Mouse (Mus musculus): ENCODE measurements at regions not wholly inside any gene's neighbourhood (a gene's known extent, or its start where the extent isn't known, plus 50 kb on each side); places are given as distances from the start of the nearest gene placed in this dataset.

GRCm38 (mm10) chr15:31117338-31117737, 106.8 kb upstream of the Dap start:
- H3K36me3 ChIP-seq (ENCODE audit: insufficient read depth, low read length) = no peaks in the 10 kb centered on the region
- no peak overlapping the region for H3K4me2 ChIP-seq (ENCODE audit: low read depth, low read length)
- TF ChIP-seq CTCF (IDR thresholded peaks at IDR 0.05; ENCODE audit: low read depth) = no peak
- no peaks in the 10 kb centered on the region for H3K27me3 ChIP-seq (ENCODE audit: insufficient read depth, low read length)
- H3K4me3 ChIP-seq (ENCODE audit: low read length) = no peak overlapping the region
- H3K9me3 ChIP-seq (ENCODE audit: low read length) = no peaks in the 10 kb centered on the region
- no peak overlapping the region for H3K27ac ChIP-seq
- DNase-seq (ENCODE audit: low spot score) (no peak), ATAC-seq (no peak)
- no peak overlapping the region for H3K9ac ChIP-seq (replicated peaks; ENCODE audit: low read length)
- H3K4me1 ChIP-seq (ENCODE audit: insufficient read depth, low read length) = no peaks in the 10 kb centered on the region; the same call in 1 of the 2 replicates

- Histone ChIP-seq H3K4me1 (ENCODE audit: insufficient read depth, low read length) (no peaks in the 10 kb centered on the region; the same call in 1 of the 2 replicates), H3K4me2 (ENCODE audit: low read depth, low read length) (no peak overlapping the region), H3K9me3 (ENCODE audit: low read length) (no peaks in the 10 kb centered on the region), H3K27ac (no peak overlapping the region), H3K27me3 (ENCODE audit: insufficient read depth, low read length) (no peaks in the 10 kb centered on the region), H3K36me3 (ENCODE audit: insufficient read depth, low read length) (no peaks in the 10 kb centered on the region), H3K9ac (replicated peaks; ENCODE audit: low read length) (no peak overlapping the region), H3K4me3 (ENCODE audit: low read length) (no peak overlapping the region)
- no peak for TF ChIP-seq CTCF (IDR thresholded peaks at IDR 0.05; ENCODE audit: low read depth)
- ATAC-seq (no peak), DNase-seq (ENCODE audit: low spot score) (no peak)
- 36% methylated on average over 6 of the region's 6 CpGs for WGBS
Observed at GRCm38 (mm10) chr15:31120147-31120546, 104.0 kb upstream of the Dap start.

GRCm38 (mm10) chr15:31125784-31126183, 98.3 kb upstream of the Dap start:
- ATAC-seq (no peak), DNase-seq (ENCODE audit: low spot score) (no peak)
- WGBS = 98% methylated on average over 1 of the region's 1 CpGs
- no peak overlapping the region for H3K27ac ChIP-seq
- TF ChIP-seq CTCF (IDR thresholded peaks at IDR 0.05; ENCODE audit: low read depth) = no peak
- no peak overlapping the region for H3K9ac ChIP-seq (replicated peaks; ENCODE audit: low read length)
- H3K9me3 ChIP-seq (ENCODE audit: low read length) = no peaks in the 10 kb centered on the region
- H3K4me2 ChIP-seq (ENCODE audit: low read depth, low read length) = no peak overlapping the region
- no peak overlapping the region for H3K4me3 ChIP-seq (ENCODE audit: low read length)
- H3K27me3 ChIP-seq (ENCODE audit: insufficient read depth, low read length) = no peaks in the 10 kb centered on the region
- no peaks in the 10 kb centered on the region for H3K36me3 ChIP-seq (ENCODE audit: insufficient read depth, low read length)
- no peaks in the 10 kb centered on the region for H3K4me1 ChIP-seq (ENCODE audit: insufficient read depth, low read length)

GRCm38 (mm10) chr15:31126999-31127398, 97.1 kb upstream of the Dap start:
- ATAC-seq = no peak
- Histone ChIP-seq H3K9me3 (ENCODE audit: low read length) (no peaks in the 10 kb centered on the region), H3K4me1 (ENCODE audit: insufficient read depth, low read length) (no peaks in the 10 kb centered on the region), H3K4me3 (ENCODE audit: low read length) (no peak overlapping the region), H3K27me3 (ENCODE audit: insufficient read depth, low read length) (no peaks in the 10 kb centered on the region), H3K9ac (replicated peaks; ENCODE audit: low read length) (no peak overlapping the region), H3K36me3 (ENCODE audit: insufficient read depth, low read length) (no peaks in the 10 kb centered on the region), H3K4me2 (ENCODE audit: low read depth, low read length) (no peak overlapping the region), H3K27ac (no peak overlapping the region)
- WGBS = 20% methylated on average over 3 of the region's 3 CpGs
- TF ChIP-seq CTCF (IDR thresholded peaks at IDR 0.05; ENCODE audit: low read depth) = no peak
- no peak for DNase-seq (ENCODE audit: low spot score)

- DNase-seq (ENCODE audit: low spot score) = peak; percentile 38
Observed at GRCm38 (mm10) chr15:31134891-31135290, 89.2 kb upstream of the Dap start.

GRCm38 (mm10) chr15:31138637-31139036, 85.5 kb upstream of the Dap start:
- ATAC-seq = no peak
- H3K9me3 ChIP-seq (ENCODE audit: low read length) = no peaks in the 10 kb centered on the region
- no peaks in the 10 kb centered on the region for H3K36me3 ChIP-seq (ENCODE audit: insufficient read depth, low read length)
- no peak overlapping the region for H3K27ac ChIP-seq
- no peaks in the 10 kb centered on the region for H3K27me3 ChIP-seq (ENCODE audit: insufficient read depth, low read length)
- no peak overlapping the region for H3K4me2 ChIP-seq (ENCODE audit: low read depth, low read length)
- H3K4me1 ChIP-seq (ENCODE audit: insufficient read depth, low read length) = no peaks in the 10 kb centered on the region
- 95% methylated on average over 6 of the region's 6 CpGs for WGBS
- DNase-seq (ENCODE audit: low spot score) = no peak
- no peak overlapping the region for H3K4me3 ChIP-seq (ENCODE audit: low read length)
- no peak for TF ChIP-seq CTCF (IDR thresholded peaks at IDR 0.05; ENCODE audit: low read depth)
- H3K9ac ChIP-seq (replicated peaks; ENCODE audit: low read length) = no peak overlapping the region

More at GRCm38 (mm10) chr15:31134891-31135290, 89.2 kb upstream of the Dap start:
- ATAC-seq = no peak
- Histone ChIP-seq H3K27me3 (ENCODE audit: insufficient read depth, low read length) (no peaks in the 10 kb centered on the region), H3K4me2 (ENCODE audit: low read depth, low read length) (no peak overlapping the region), H3K4me1 (ENCODE audit: insufficient read depth, low read length) (no peaks in the 10 kb centered on the region), H3K9me3 (ENCODE audit: low read length) (no peaks in the 10 kb centered on the region), H3K4me3 (ENCODE audit: low read length) (no peak overlapping the region), H3K9ac (replicated peaks; ENCODE audit: low read length) (no peak overlapping the region), H3K27ac (no peak overlapping the region), H3K36me3 (ENCODE audit: insufficient read depth, low read length) (no peaks in the 10 kb centered on the region)
- 38% methylated on average over 7 of the region's 7 CpGs for WGBS
- no peak for TF ChIP-seq CTCF (IDR thresholded peaks at IDR 0.05; ENCODE audit: low read depth)

GRCm38 (mm10) chr15:31141750-31142149, 82.4 kb upstream of the Dap start:
- Histone ChIP-seq H3K4me3 (ENCODE audit: low read length) (no peak overlapping the region), H3K36me3 (ENCODE audit: insufficient read depth, low read length) (no peaks in the 10 kb centered on the region), H3K4me1 (ENCODE audit: insufficient read depth, low read length) (no peaks in the 10 kb centered on the region), H3K27me3 (ENCODE audit: insufficient read depth, low read length) (no peaks in the 10 kb centered on the region), H3K9me3 (ENCODE audit: low read length) (no peaks in the 10 kb centered on the region), H3K27ac (no peak overlapping the region), H3K4me2 (ENCODE audit: low read depth, low read length) (no peak overlapping the region), H3K9ac (replicated peaks; ENCODE audit: low read length) (no peak overlapping the region)
- WGBS = 78% methylated on average over 4 of the region's 4 CpGs
- DNase-seq (ENCODE audit: low spot score) (no peak), ATAC-seq (no peak)
- no peak for TF ChIP-seq CTCF (IDR thresholded peaks at IDR 0.05; ENCODE audit: low read depth)
